Mouse (Mus musculus): ENCODE data around the gene Tom1l2. TPM values are rescaled to one million over a fixed set of nuclear protein-coding genes. Genes with fewer than 3 reads are reported as not detected.

Tom1l2 gene
- polyA plus RNA-seq, 1 experiment from 2014 or later, result 6.8 TPM

DNA sequence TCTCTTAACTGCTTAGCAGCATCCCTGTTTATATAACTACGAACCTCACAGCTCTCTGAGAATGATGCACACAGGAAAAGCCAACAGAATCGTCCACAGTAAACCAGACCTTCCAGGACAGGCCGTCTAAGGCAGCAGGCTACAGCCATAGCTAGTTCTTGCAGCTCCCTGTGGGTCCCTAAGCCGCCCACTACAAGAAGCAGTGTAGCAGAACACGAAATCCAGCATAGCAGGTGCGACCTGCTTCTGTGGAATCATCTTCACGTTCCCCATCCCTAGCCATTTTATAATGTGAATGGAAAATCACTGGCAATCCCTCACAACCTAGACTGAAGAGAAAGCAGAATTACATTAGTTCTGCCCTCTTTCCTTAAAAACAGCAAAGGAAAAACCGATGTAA lies 35.8 kb downstream of the Tom1l2 start:
- Histone ChIP-seq H3K27me3 (ENCODE audit: control insufficient read depth, insufficient read depth, low read depth, low read length) (no peaks in the 10 kb centered on the region), H3K9me3 (replicated peaks; ENCODE audit: control insufficient read depth, low read length) (no peaks in the 10 kb centered on the region), H3K9ac (ENCODE audit: low read depth, low read length) (no peak overlapping the region), H3K27ac (ENCODE audit: low read length) (no peak overlapping the region), H3K36me3 (ENCODE audit: control insufficient read depth, insufficient read depth) (no peaks in the 10 kb centered on the region), H3K4me3 (ENCODE audit: low read depth, low read length) (no peak overlapping the region), H3K4me2 (ENCODE audit: low read depth, low read length) (no peak overlapping the region), H3K4me1 (ENCODE audit: control insufficient read depth, low read depth, low read length) (peaks cover 17% of the 10 kb centered on the region)
- ATAC-seq (ENCODE audit: low read depth), result no peak
- WGBS (ENCODE audit: insufficient replicate concordance), result 74% methylated on average over 8 of the region's 8 CpGs

DNA sequence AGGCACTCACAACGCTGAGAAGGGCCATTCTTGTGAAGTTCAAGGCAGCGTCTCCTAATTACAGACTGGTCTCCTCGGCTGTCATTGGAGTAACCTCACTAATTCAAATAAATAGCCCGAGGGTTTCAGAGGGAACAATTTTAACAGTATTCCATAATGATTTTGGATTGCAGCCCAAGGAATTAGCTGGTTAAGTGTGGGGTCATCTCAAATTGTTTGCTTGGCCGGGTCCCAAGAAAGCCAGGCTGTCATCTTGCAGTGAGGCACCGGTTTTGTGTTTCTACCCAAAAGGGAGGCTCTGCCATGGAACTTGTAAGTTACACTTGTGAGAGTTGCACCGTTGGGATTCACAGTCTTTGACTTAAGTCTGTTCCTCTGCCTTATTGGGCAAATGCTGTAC lies 36.5 kb downstream of the Tom1l2 start:
- WGBS (ENCODE audit: insufficient replicate concordance), result 70% methylated on average over 7 of the region's 7 CpGs
- Histone ChIP-seq H3K27me3 (ENCODE audit: control insufficient read depth, insufficient read depth, low read depth, low read length) (no peaks in the 10 kb centered on the region), H3K9me3 (replicated peaks; ENCODE audit: control insufficient read depth, low read length) (no peaks in the 10 kb centered on the region), H3K4me2 (ENCODE audit: low read depth, low read length) (no peak overlapping the region), H3K36me3 (ENCODE audit: control insufficient read depth, insufficient read depth) (no peaks in the 10 kb centered on the region), H3K9ac (ENCODE audit: low read depth, low read length) (no peak overlapping the region), H3K4me1 (ENCODE audit: control insufficient read depth, low read depth, low read length) (peaks cover 19% of the 10 kb centered on the region), H3K27ac (ENCODE audit: low read length) (no peak overlapping the region), H3K4me3 (ENCODE audit: low read depth, low read length) (no peak overlapping the region)
- ATAC-seq (ENCODE audit: low read depth), result no peak

DNA sequence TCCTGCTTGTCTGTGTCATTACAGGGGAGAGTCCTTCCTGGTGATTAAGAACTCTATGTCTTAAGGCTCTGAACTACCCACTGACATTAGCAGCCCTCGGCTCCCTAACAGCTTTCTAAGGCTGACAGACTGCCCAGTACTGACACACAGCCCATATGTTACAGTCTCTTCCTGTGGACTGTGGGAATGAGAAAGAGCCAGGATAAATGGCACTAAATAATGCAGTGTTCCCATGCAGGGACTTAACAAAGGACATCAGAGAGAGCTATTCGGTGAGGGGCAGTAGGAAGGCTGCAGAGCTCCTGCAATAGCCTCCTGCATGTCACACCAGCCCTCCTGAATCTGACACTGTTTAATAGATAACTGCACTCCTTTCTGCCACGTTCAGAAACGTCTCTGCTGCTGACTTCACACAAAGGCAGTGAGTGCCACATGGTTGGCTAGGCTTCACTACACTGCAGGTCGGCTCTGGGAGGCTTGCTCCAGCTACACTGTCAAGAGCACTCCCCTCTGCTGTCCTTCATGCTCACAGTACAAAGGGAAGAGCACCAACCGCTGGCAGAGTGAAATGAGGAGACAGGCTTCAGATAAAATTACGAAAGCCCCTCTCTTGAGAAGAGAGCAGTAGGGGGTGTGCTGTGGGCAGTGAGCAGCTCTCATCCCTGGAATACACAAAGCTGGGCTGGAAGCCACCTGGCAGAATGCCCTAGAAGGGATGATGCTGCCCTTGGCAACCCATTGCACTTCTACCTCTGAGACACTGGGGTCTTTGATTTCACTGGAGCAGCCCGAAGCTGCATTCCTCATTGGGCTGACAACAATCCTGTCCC lies 41.5 kb downstream of the Tom1l2 start:
- Histone ChIP-seq H3K27ac (ENCODE audit: low read length) (peak overlapping the region; percentile 23; the same call in 1 of the 2 replicates), H3K9me3 (replicated peaks; ENCODE audit: control insufficient read depth, low read length) (0 out of 2 replicates have a peak, but pooled peaks cover 2% of the 10 kb centered on the region), H3K4me2 (ENCODE audit: low read depth, low read length) (no peak overlapping the region), H3K4me1 (ENCODE audit: control insufficient read depth, low read depth, low read length) (peaks cover 8% of the 10 kb centered on the region), H3K36me3 (ENCODE audit: control insufficient read depth, insufficient read depth) (no peaks in the 10 kb centered on the region), H3K4me3 (ENCODE audit: low read depth, low read length) (no peak overlapping the region), H3K27me3 (ENCODE audit: control insufficient read depth, insufficient read depth, low read depth, low read length) (no peaks in the 10 kb centered on the region), H3K9ac (ENCODE audit: low read depth, low read length) (no peak overlapping the region)
- 30% methylated on average over 8 of the region's 8 CpGs for WGBS (ENCODE audit: insufficient replicate concordance)
- peak; percentile 22 for ATAC-seq (ENCODE audit: low read depth)

DNA sequence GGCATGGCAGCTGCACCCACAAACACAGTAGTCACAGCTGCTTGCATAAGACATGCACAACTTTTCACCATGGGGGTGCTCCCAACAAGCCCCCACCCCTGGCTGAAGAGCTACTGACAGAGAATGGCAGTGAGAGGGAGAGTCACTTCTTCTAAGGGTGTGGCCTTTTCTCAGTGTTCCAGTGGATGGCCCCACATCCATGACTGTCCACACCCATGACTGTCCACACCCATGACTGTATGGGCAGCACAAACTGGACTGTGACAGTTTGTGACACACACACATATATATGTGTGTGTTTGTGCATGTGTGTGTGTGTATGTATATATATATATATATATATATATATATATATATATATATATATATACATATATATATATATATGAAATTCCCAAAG lies 42.8 kb downstream of the Tom1l2 start:
- Histone ChIP-seq H3K9me3 (replicated peaks; ENCODE audit: control insufficient read depth, low read length) (0 out of 2 replicates have a peak, but pooled peaks cover 2% of the 10 kb centered on the region), H3K27me3 (ENCODE audit: control insufficient read depth, insufficient read depth, low read depth, low read length) (no peaks in the 10 kb centered on the region), H3K4me2 (ENCODE audit: low read depth, low read length) (no peak overlapping the region), H3K27ac (ENCODE audit: low read length) (no peak overlapping the region), H3K4me1 (ENCODE audit: control insufficient read depth, low read depth, low read length) (peaks cover 8% of the 10 kb centered on the region), H3K4me3 (ENCODE audit: low read depth, low read length) (no peak overlapping the region), H3K9ac (ENCODE audit: low read depth, low read length) (no peak overlapping the region), H3K36me3 (ENCODE audit: control insufficient read depth, insufficient read depth) (no peaks in the 10 kb centered on the region)
- no peak for ATAC-seq (ENCODE audit: low read depth)

DNA sequence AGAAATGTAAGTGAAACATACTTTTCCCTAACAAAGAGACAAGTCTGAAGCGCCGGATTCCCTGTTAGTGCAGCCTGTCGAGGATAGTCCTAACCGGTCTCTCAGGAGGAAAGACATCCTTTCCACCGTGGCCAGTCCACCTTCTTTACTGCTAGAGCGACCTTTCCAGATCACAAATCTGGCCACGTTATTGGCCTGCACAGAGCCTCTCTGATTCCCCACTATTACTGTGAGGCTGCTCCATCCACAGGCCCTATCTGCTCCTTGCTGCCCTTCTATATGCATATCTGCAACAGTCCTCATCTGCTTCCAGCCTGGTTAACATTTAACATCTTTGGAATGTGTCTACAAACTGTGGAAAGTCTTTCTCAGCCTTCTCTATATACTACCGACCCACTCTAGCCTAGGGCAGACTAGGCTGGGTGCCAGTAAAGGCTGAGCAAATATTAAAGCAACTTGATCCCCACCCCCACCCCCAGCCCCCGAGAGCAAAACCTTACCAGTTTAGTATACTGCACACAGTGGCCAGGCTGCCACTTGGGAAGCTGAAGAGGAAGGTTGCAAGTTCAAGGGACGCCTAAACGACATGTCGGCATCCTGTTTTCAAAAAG lies 44.1 kb downstream of the Tom1l2 start:
- Histone ChIP-seq H3K36me3 (ENCODE audit: control insufficient read depth, insufficient read depth) (no peaks in the 10 kb centered on the region), H3K9me3 (replicated peaks; ENCODE audit: control insufficient read depth, low read length) (0 out of 2 replicates have a peak, but pooled peaks cover 2% of the 10 kb centered on the region), H3K27me3 (ENCODE audit: control insufficient read depth, insufficient read depth, low read depth, low read length) (no peaks in the 10 kb centered on the region), H3K27ac (ENCODE audit: low read length) (peak overlapping the region; percentile 74), H3K9ac (ENCODE audit: low read depth, low read length) (no peak overlapping the region), H3K4me1 (ENCODE audit: control insufficient read depth, low read depth, low read length) (peaks cover 8% of the 10 kb centered on the region), H3K4me3 (ENCODE audit: low read depth, low read length) (no peak overlapping the region), H3K4me2 (ENCODE audit: low read depth, low read length) (no peak overlapping the region)
- WGBS (ENCODE audit: insufficient replicate concordance), result 61% methylated on average over 12 of the region's 12 CpGs
- peak; percentile 87 for ATAC-seq (ENCODE audit: low read depth)

DNA sequence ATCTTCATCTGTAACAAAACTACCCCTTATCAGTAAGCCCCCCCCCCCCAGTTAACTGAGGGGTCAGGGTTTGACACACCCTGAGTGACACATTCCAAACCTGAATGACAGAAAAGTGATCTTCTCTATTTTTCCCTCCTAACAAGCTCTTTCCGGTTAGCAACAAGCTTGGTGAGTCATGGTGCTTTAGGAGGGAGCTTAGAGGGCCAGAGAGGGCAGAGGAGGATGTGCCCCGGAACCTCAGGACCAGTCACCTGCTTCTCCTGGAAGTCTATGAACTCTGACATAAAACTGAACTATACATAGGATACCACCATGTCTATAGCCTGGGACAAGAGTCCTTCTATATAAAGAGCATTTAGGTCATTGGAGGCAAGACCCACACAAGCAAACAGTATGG lies 44.6 kb downstream of the Tom1l2 start:
- no peak overlapping the region for H3K4me2 ChIP-seq (ENCODE audit: low read depth, low read length)
- no peaks in the 10 kb centered on the region for H3K27me3 ChIP-seq (ENCODE audit: control insufficient read depth, insufficient read depth, low read depth, low read length)
- no peaks in the 10 kb centered on the region for H3K36me3 ChIP-seq (ENCODE audit: control insufficient read depth, insufficient read depth)
- H3K9ac ChIP-seq (ENCODE audit: low read depth, low read length), result no peak overlapping the region
- no peak for ATAC-seq (ENCODE audit: low read depth)
- WGBS (ENCODE audit: insufficient replicate concordance), result 48% methylated on average over 2 of the region's 2 CpGs
- H3K4me1 ChIP-seq (ENCODE audit: control insufficient read depth, low read depth, low read length), result peaks cover 8% of the 10 kb centered on the region
- 0 out of 2 replicates have a peak, but pooled peaks cover 2% of the 10 kb centered on the region for H3K9me3 ChIP-seq (replicated peaks; ENCODE audit: control insufficient read depth, low read length)
- peak overlapping the region; percentile 74 for H3K27ac ChIP-seq (ENCODE audit: low read length)
- no peak overlapping the region for H3K4me3 ChIP-seq (ENCODE audit: low read depth, low read length)

DNA sequence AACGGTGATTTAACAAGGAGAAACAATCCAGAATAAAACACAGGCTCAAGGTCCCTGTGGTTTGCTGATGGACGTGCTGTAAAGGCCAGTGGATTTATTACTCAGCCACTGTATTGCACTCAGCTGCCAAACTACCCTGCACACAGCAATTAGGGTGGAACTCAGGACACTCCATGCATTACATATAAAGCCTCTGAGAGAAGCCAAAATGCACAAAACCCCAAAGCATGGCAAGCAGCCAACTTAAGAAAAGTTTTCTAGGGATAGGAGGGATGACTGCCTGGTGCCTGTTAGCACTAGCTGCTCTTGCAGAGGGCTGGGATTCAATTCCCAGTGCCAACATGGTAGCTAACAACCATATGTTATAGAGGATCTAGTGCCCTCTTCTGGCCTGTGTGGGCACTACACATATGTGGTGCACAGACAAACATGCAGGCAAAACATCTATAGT lies 45.3 kb downstream of the Tom1l2 start:
- 81% methylated on average over 2 of the region's 2 CpGs for WGBS (ENCODE audit: insufficient replicate concordance)
- no peak for ATAC-seq (ENCODE audit: low read depth)
- 0 out of 2 replicates have a peak overlapping the region, but pooled peaks have one; percentile 25 for H3K27ac ChIP-seq (ENCODE audit: low read length)

DNA sequence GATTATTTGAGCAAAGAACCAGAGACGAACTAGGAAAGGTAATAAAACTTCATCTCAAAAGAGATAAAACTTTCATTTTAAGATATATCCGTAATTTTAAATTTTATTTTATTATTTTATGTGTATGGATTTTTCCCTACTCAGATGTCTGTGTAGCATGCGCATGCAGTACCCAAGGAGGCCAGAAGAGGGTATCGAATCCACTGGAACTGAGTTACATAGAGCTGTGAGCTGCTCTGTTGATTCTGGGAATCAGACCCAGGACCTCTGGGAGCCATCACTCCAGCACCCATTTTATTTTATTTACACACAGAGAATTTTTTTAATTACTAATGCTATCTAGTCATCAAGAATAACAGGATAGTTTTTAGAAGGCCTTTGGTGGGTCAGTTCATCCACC lies 45.9 kb downstream of the Tom1l2 start:
- Histone ChIP-seq H3K9ac (ENCODE audit: low read depth, low read length) (no peak overlapping the region), H3K4me3 (ENCODE audit: low read depth, low read length) (no peak overlapping the region), H3K27me3 (ENCODE audit: control insufficient read depth, insufficient read depth, low read depth, low read length) (no peaks in the 10 kb centered on the region), H3K36me3 (ENCODE audit: control insufficient read depth, insufficient read depth) (no peaks in the 10 kb centered on the region), H3K27ac (ENCODE audit: low read length) (no peak overlapping the region), H3K4me2 (ENCODE audit: low read depth, low read length) (no peak overlapping the region), H3K9me3 (replicated peaks; ENCODE audit: control insufficient read depth, low read length) (0 out of 2 replicates have a peak, but pooled peaks cover 2% of the 10 kb centered on the region), H3K4me1 (ENCODE audit: control insufficient read depth, low read depth, low read length) (peaks cover 19% of the 10 kb centered on the region)
- 63% methylated on average over 4 of the region's 4 CpGs for whole genome bisulfite sequencing (ENCODE audit: insufficient replicate concordance)
- ATAC-seq (ENCODE audit: low read depth), result no peak

More for the DNA sequence above, 45.3 kb downstream of the Tom1l2 start:
- H3K4me1 ChIP-seq (ENCODE audit: control insufficient read depth, low read depth, low read length), result peaks cover 13% of the 10 kb centered on the region
- no peak overlapping the region for H3K4me2 ChIP-seq (ENCODE audit: low read depth, low read length)
- no peak overlapping the region for H3K4me3 ChIP-seq (ENCODE audit: low read depth, low read length)
- H3K9ac ChIP-seq (ENCODE audit: low read depth, low read length), result no peak overlapping the region
- H3K36me3 ChIP-seq (ENCODE audit: control insufficient read depth, insufficient read depth), result no peaks in the 10 kb centered on the region
- no peaks in the 10 kb centered on the region for H3K27me3 ChIP-seq (ENCODE audit: control insufficient read depth, insufficient read depth, low read depth, low read length)
- H3K9me3 ChIP-seq (replicated peaks; ENCODE audit: control insufficient read depth, low read length), result 0 out of 2 replicates have a peak, but pooled peaks cover 2% of the 10 kb centered on the region

DNA sequence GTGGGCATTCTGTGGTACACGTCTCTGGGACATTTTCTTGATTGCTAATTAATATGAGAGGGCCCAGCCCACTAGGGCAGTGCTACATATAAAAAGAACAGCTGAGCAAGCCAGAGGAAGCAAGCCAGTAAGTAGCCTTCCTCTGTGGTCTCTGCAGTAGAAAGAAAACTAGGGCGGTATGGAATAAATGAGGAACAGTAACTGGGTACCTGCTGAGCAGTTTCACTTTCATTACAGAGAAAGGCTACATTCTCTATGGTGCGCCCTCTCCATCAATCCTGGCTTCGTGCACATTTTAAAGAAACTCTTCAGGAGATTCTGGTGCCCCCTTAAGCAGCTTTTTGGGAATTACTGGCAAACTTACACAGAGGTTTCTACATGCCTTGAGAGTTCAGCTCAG lies 47.1 kb downstream of the Tom1l2 start:
- no peak overlapping the region for H3K4me3 ChIP-seq (ENCODE audit: low read depth, low read length)
- H3K27me3 ChIP-seq (ENCODE audit: control insufficient read depth, insufficient read depth, low read depth, low read length), result no peaks in the 10 kb centered on the region
- H3K36me3 ChIP-seq (ENCODE audit: control insufficient read depth, insufficient read depth), result no peaks in the 10 kb centered on the region
- H3K4me2 ChIP-seq (ENCODE audit: low read depth, low read length), result no peak overlapping the region
- peaks cover 19% of the 10 kb centered on the region for H3K4me1 ChIP-seq (ENCODE audit: control insufficient read depth, low read depth, low read length)
- H3K27ac ChIP-seq (ENCODE audit: low read length), result no peak overlapping the region
- H3K9ac ChIP-seq (ENCODE audit: low read depth, low read length), result no peak overlapping the region
- 0 out of 2 replicates have a peak, but pooled peaks cover 2% of the 10 kb centered on the region for H3K9me3 ChIP-seq (replicated peaks; ENCODE audit: control insufficient read depth, low read length)
- 33% methylated on average over 4 of the region's 4 CpGs for WGBS (ENCODE audit: insufficient replicate concordance)
- no peak for ATAC-seq (ENCODE audit: low read depth)
